Mouse (Mus musculus) frontal cortex, postnatal 36 days (tissue): ENCODE results near the gene Mef2a.
"Not testable (repeated sequence)": the region's sequence is repeated elsewhere in the genome, so short reads cannot be mapped to it uniquely, and the experiment has no call there.

Experiments
- DNase-seq, 2 experiments: peaks; one replicate each; pipeline ENCODE4 v3.0.0; 2022; ENCODE audit warnings: low spot score in 2 of 2

Mef2a gene

GRCm38 (mm10) chr7:67371351-67371890, 1.2 kb downstream of the Mef2a start:
- peak in 1 of 2 experiments; percentile 23 for DNase-seq

GRCm38 (mm10) chr7:67369645-67370044, 3.0 kb downstream of the Mef2a start:
- no peak for DNase-seq

GRCm38 (mm10) chr7:67368394-67368793, 4.3 kb downstream of the Mef2a start:
- no peak for DNase-seq

GRCm38 (mm10) chr7:67360588-67360987, 12.1 kb downstream of the Mef2a start:
- DNase-seq = no peak

GRCm38 (mm10) chr7:67359863-67360262, 12.8 kb downstream of the Mef2a start:
- no peak for DNase-seq

- DNase-seq = no peak
Observed at GRCm38 (mm10) chr7:67355870-67356269, 16.8 kb downstream of the Mef2a start.

GRCm38 (mm10) chr7:67353667-67354066, 19.0 kb downstream of the Mef2a start:
- DNase-seq = no peak

GRCm38 (mm10) chr7:67352989-67353388, 19.7 kb downstream of the Mef2a start:
- no peak for DNase-seq

- no peak for DNase-seq
Observed at GRCm38 (mm10) chr7:67344443-67344842, 28.2 kb downstream of the Mef2a start.

GRCm38 (mm10) chr7:67342067-67342625, 30.5 kb downstream of the Mef2a start:
- DNase-seq = no peak

- DNase-seq = no peak
Observed at GRCm38 (mm10) chr7:67320359-67320758, 52.3 kb downstream of the Mef2a start.

GRCm38 (mm10) chr7:67318697-67319096, 54.0 kb downstream of the Mef2a start:
- no peak for DNase-seq

- no peak for DNase-seq
Observed at GRCm38 (mm10) chr7:67313200-67313599, 59.5 kb downstream of the Mef2a start.

GRCm38 (mm10) chr7:67310151-67310550, 62.5 kb downstream of the Mef2a start:
- no peak for DNase-seq

GRCm38 (mm10) chr7:67308102-67308501, 64.6 kb downstream of the Mef2a start:
- DNase-seq = no peak

- no peak for DNase-seq
Observed at GRCm38 (mm10) chr7:67307078-67307477, 65.6 kb downstream of the Mef2a start.

GRCm38 (mm10) chr7:67304937-67305336, 67.7 kb downstream of the Mef2a start:
- no peak for DNase-seq

- DNase-seq = no peak
Observed at GRCm38 (mm10) chr7:67296419-67296818, 76.2 kb downstream of the Mef2a start.

- DNase-seq = no peak
Observed at GRCm38 (mm10) chr7:67291356-67291755, 81.3 kb downstream of the Mef2a start.

- DNase-seq = peak in 1 of 2 experiments; percentile 13
Observed at GRCm38 (mm10) chr7:67287456-67287855, 85.2 kb downstream of the Mef2a start.

GRCm38 (mm10) chr7:67283581-67283980, 89.1 kb downstream of the Mef2a start:
- DNase-seq = no peak

- DNase-seq = not testable (repeated sequence)
Observed at GRCm38 (mm10) chr7:67270447-67270846, 102.2 kb downstream of the Mef2a start.

GRCm38 (mm10) chr7:67259828-67260563, 112.7 kb downstream of the Mef2a start:
- DNase-seq = peak in 1 of 2 experiments; percentile 41
